Mouse (Mus musculus) liver, embryonic 15.5 days (tissue): ENCODE data around the gene Grap2. TPM values are rescaled to one million over a fixed set of nuclear protein-coding genes. Genes with fewer than 3 reads are reported as not detected.

Source experiments
- ATAC-seq: fragments of 200-750 bp; cut with Nextera tagmentation; 2 replicates; pipeline ENCODE4 v1.8.0; 2017; ENCODE audit warnings: moderate number of reproducible peaks, mild to moderate bottlenecking, moderate library complexity; ENCODE audit not compliant: insufficient read depth
- H3K27ac ChIP-seq: fragments of 300-500 bp; sonication (generic); replicated peaks from 2 replicates; pipeline ENCODE4 v1.5.1; 2015; ENCODE audit warnings: mild to moderate bottlenecking, inconsistent platforms
- H3K27me3 ChIP-seq: fragments of 300-500 bp; sonication (generic); 2 replicates; pipeline ENCODE4 v1.6.1; 2015; ENCODE audit warnings: mild to moderate bottlenecking, inconsistent platforms
- H3K36me3 ChIP-seq: fragments of 300-500 bp; sonication (generic); replicated peaks from 2 replicates; pipeline ENCODE4 v1.6.1; 2015; ENCODE audit warnings: moderate library complexity, mild to moderate bottlenecking, inconsistent platforms
- H3K4me1 ChIP-seq: fragments of 300-500 bp; sonication (generic); replicated peaks from 2 replicates; pipeline ENCODE4 v1.6.1; 2015; ENCODE audit warnings: inconsistent platforms
- H3K4me2 ChIP-seq: fragments of 300-500 bp; sonication (generic); 2 replicates; pipeline ENCODE4 v1.6.1; 2015; ENCODE audit warnings: moderate library complexity, mild to moderate bottlenecking, inconsistent platforms
- H3K4me3 ChIP-seq: fragments of 300-500 bp; sonication (generic); replicated peaks from 2 replicates; pipeline ENCODE4 v1.5.1; 2015; ENCODE audit warnings: mild to moderate bottlenecking, inconsistent platforms
- H3K9ac ChIP-seq: fragments of 300-500 bp; sonication (generic); 2 replicates; pipeline ENCODE4 v1.6.1; 2015; ENCODE audit warnings: moderate library complexity, mild to moderate bottlenecking, inconsistent platforms
- H3K9me3 ChIP-seq: fragments of 300-500 bp; sonication (generic); replicated peaks from 2 replicates; pipeline ENCODE4 v1.6.1; 2016; ENCODE audit warnings: inconsistent platforms
- WGBS: fragments of 180-500 bp; shearing (Covaris S2); methylation state at CpG from one replicate; pipeline ENCODE4 v1.1.7; 2015; ENCODE audit warnings: mixed read lengths; ENCODE audit not compliant: insufficient replicate concordance; 5-methylcytosine and 5-hydroxymethylcytosine counted together
- polyA plus RNA-seq: library from polyadenylated mRNA; unstranded; fragments of >200 nt; fragmentation: Nextera tagmentation; extraction: Ambion mirVana; gene quantifications from 2 replicates; pipeline ENCODE4 v1.2.1, GENCODE M21; 2015

Gene Grap2
- polyA plus RNA-seq, 1 experiment from 2014 or later = 23.3 TPM

DNA sequence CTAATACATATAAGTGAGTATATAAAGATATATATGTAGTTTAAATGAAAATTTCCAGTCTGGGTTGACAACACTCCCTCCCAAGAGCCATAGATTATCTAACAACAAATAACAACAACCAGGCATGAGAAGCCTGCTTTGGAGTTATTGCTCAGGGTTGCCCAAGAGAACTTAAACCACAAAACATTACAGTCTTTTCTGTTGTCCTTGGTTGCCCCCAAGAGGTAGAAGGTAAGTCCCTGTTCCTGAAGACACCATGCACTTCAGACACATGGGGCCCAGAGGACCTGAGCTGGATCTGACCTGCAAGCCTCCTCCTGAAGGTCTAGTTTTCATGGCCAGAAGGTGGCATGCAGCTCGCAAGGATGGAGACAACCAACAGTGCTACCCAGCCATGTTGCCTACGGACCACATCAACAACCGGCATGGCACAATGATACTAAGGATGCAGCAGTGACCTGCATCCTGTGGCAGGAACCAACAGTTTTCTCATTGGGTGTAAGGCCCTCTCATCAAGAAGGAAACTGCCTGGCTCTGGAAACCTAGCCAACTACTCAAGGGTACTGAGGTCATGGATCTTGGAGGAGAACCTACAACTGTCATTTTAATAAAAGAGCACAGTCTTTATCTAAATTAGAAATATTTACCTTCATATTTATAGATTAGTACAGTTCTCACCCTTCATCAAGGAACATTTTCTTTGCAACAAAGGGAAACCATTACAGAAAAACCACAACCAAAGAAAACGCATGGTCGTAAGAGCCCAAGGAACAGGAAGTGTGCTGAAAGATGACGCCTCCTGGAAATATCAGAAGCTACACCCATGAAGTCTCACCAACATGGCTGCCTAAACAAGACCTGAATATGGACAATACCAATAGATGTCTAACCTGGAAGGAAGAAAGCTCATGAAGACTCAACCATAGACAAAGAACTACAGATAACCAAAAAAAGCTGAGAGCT is 17.3 kb upstream of the Grap2 start:
- Histone ChIP-seq H3K4me1 (no peaks in the 10 kb centered on the region), H3K9me3 (no peaks in the 10 kb centered on the region), H3K36me3 (no peaks in the 10 kb centered on the region), H3K27ac (no peak overlapping the region), H3K4me2 (no peak overlapping the region), H3K4me3 (no peak overlapping the region), H3K27me3 (peaks cover 23% of the 10 kb centered on the region), H3K9ac (no peak overlapping the region)
- 59% methylated on average over 6 of the region's 6 CpGs for WGBS
- no peak for ATAC-seq

DNA sequence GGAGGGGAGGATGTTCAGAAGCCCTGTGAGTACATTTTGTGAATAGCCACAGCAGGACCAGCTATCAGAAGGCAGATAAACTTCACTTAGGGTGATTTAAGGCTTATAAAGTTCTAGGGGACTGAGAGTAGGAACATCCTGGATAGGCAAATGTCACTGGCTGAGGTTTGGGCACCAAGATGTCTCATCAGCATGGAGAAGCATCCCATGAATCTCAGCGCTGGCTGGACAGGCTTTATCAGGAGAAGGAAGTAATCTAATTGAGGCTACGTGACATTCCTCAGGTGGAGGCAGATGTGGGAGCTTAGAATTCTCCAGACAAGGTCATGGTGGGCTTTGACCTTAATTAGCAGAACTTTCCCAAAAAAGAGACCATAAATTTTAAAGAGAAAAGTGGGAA is 16.4 kb upstream of the Grap2 start:
- H3K9ac ChIP-seq = no peak overlapping the region
- no peaks in the 10 kb centered on the region for H3K9me3 ChIP-seq
- H3K27me3 ChIP-seq = peaks cover 31% of the 10 kb centered on the region
- WGBS = 60% methylated on average over 2 of the region's 2 CpGs
- no peak overlapping the region for H3K4me2 ChIP-seq
- H3K4me3 ChIP-seq = no peak overlapping the region
- no peaks in the 10 kb centered on the region for H3K36me3 ChIP-seq
- no peak for ATAC-seq
- no peaks in the 10 kb centered on the region for H3K4me1 ChIP-seq
- no peak overlapping the region for H3K27ac ChIP-seq

DNA sequence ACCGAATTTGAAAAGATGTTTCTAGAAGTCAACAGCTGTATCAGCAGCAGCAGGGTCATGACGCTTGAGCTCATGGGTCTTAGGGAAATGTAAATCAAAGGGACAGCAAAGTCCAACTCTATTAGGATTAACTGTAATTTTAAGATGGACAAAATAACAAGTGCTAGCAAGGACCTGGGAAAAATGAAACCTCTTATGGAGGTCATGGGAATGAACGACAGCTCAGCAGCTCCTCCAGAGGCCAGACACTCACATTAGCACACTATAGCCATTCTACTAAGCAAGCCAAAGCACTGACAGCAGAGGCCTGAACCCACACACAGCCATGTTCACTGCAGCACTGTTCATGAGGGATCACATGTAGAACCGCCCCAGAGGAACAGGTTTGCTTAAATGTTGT is 14.6 kb upstream of the Grap2 start:
- H3K27me3 ChIP-seq = peaks cover 36% of the 10 kb centered on the region
- no peaks in the 10 kb centered on the region for H3K9me3 ChIP-seq
- no peak for ATAC-seq
- no peak overlapping the region for H3K4me3 ChIP-seq
- H3K36me3 ChIP-seq = no peaks in the 10 kb centered on the region
- no peak overlapping the region for H3K4me2 ChIP-seq
- H3K27ac ChIP-seq = no peak overlapping the region
- no peak overlapping the region for H3K9ac ChIP-seq
- H3K4me1 ChIP-seq = no peaks in the 10 kb centered on the region
- 60% methylated on average over 4 of the region's 4 CpGs for WGBS

DNA sequence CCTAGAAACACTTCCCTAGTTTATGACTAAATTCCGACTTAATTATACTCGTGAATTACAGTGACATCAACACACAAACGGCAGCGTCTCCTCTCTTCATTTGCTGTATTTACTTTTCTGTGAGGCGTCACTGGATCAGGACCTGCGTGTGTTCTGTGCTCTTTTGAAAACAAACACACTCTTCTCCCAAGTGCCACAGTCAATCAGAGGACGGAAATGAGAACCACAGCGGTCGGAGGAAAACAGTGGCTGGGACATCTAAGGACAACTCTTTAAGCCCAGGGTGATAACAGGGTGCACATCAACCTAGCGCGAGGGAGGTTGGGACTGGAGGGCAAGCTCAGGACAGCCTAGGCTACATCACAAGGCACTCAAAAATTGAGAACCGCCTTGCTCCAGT is 12.9 kb upstream of the Grap2 start:
- Histone ChIP-seq H3K4me3 (no peak overlapping the region), H3K9ac (no peak overlapping the region), H3K4me2 (no peak overlapping the region), H3K27ac (no peak overlapping the region), H3K27me3 (peaks cover 43% of the 10 kb centered on the region), H3K9me3 (no peaks in the 10 kb centered on the region), H3K4me1 (no peaks in the 10 kb centered on the region), H3K36me3 (no peaks in the 10 kb centered on the region)
- ATAC-seq = no peak
- WGBS = 38% methylated on average over 12 of the region's 12 CpGs

DNA sequence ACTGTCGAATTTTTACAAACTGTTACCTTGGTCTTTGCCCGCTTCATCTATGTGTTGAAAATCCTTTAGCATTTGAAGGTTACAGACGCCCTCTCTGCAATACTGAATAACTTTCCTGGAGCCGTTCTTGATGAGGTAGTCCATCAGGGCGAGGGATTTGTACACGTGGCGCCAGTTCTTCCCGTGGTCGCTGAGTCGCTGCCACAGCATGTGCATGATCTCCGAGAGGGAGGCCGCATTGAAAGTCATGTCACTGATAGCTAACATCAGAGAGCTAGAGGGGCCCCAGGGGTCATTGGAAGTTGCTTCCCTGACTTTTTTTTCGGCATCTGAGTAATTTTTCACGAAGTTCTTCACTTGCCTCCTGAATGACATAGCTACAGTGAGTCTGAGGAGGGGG is 12.4 kb upstream of the Grap2 start:
- Histone ChIP-seq H3K4me1 (no peaks in the 10 kb centered on the region), H3K4me3 (no peak overlapping the region), H3K27me3 (peaks cover 47% of the 10 kb centered on the region), H3K4me2 (no peak overlapping the region), H3K36me3 (no peaks in the 10 kb centered on the region), H3K9ac (no peak overlapping the region), H3K27ac (no peak overlapping the region), H3K9me3 (no peaks in the 10 kb centered on the region)
- no peak for ATAC-seq
- WGBS = 27% methylated on average over 14 of the region's 14 CpGs

DNA sequence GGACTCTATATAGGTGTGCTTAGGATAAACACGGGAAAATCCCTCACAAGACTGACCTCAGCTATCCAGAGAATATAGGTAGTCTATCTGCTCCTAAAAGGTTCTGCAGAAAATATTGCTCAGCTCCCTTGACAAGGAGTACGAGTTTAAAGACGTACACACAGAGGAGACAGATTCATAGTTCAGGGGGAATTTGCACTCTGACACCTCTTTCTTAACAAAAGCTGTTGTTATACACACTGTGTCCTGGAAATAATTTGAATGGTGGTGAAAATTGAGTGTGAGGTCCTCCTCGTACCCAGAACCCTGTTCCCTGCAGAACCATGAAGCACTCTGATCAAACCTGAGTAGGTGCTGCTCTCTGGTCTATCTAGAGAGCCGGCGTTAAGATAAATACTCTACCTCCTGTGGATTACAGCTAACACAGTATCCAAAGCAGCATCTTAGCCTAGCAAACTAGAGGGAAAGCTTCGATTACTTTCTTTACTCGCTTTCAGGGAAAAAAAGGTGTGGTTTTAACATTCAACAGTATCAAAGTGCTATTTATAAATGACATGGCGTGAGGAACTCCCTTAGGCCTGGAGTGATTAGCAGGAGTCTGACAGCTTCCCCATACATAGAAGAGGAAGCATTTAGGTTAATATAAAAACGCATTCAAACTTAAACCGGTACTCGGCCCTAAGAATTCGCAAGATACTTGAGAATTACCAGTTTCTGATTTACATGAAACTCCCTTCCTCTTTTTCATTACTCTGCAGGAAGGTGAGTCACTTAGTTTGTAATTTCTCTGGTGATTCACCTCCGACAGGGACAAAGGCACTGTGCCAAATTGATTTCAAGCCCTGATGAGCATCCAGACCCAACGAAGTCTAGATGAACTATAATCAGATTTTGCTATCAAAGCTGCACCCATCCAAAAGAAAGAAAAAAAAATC is 11.5 kb upstream of the Grap2 start:
- Histone ChIP-seq H3K9ac (no peak overlapping the region), H3K27ac (no peak overlapping the region), H3K36me3 (no peaks in the 10 kb centered on the region), H3K4me1 (no peaks in the 10 kb centered on the region), H3K4me3 (no peak overlapping the region), H3K9me3 (no peaks in the 10 kb centered on the region), H3K27me3 (peaks cover 52% of the 10 kb centered on the region), H3K4me2 (no peak overlapping the region)
- 36% methylated on average over 15 of the region's 15 CpGs for WGBS
- no peak for ATAC-seq

DNA sequence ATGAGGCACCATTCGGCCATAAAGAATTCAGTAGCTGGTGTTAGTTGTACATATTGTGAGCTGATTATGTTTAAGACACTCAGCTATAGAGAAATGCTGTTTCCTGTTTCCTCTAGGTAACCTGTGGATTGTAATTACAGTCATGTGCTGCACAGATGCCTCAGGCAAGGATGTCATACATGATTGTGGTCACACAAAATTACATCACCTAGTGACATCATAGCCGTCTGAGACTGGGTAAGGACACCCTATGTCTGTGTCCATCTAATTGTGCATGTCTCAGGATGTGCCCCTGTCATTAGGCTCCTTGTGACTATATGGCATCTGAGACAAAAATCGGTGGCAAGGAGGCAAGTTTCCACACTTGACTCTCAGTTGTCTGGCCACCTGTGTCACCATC is 9.9 kb upstream of the Grap2 start:
- WGBS = 52% methylated on average over 3 of the region's 3 CpGs
- H3K4me2 ChIP-seq = no peak overlapping the region
- no peak overlapping the region for H3K4me3 ChIP-seq
- no peak for ATAC-seq
- H3K4me1 ChIP-seq = no peaks in the 10 kb centered on the region
- H3K36me3 ChIP-seq = no peaks in the 10 kb centered on the region
- no peak overlapping the region for H3K27ac ChIP-seq
- H3K27me3 ChIP-seq = peaks cover 60% of the 10 kb centered on the region
- H3K9me3 ChIP-seq = no peaks in the 10 kb centered on the region
- H3K9ac ChIP-seq = no peak overlapping the region

DNA sequence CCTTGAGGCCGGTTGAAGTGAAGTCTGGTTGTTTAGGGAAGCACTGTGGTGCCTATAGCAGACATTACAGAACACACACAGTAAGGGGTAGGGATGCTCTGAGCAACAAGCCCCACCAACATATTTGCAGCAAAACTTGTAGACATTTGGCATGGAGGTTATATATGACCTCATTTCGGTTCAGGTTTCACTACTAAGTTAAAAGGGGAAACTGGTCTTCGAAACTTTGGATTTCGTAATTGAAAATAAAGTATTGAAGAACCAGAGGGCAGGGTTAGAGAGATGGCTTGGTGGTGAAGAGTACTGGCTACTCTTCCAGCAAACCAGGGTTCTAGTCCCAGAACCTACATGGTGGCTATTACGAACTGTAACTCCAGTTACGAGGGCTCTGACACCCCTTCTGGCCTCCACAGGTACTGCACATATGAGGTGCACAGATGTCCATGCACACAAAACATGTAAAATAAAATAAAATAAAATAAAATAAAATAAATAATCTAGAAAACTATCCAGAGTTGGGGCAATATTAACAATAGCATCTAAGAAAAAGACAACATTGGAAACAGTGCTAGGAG is 8.7 kb upstream of the Grap2 start:
- Histone ChIP-seq H3K9ac (no peak overlapping the region), H3K36me3 (no peaks in the 10 kb centered on the region), H3K9me3 (no peaks in the 10 kb centered on the region), H3K4me1 (no peaks in the 10 kb centered on the region), H3K4me3 (no peak overlapping the region), H3K27me3 (peaks cover 67% of the 10 kb centered on the region), H3K4me2 (no peak overlapping the region), H3K27ac (no peak overlapping the region)
- no peak for ATAC-seq
- WGBS = 69% methylated on average over 6 of the region's 6 CpGs

DNA sequence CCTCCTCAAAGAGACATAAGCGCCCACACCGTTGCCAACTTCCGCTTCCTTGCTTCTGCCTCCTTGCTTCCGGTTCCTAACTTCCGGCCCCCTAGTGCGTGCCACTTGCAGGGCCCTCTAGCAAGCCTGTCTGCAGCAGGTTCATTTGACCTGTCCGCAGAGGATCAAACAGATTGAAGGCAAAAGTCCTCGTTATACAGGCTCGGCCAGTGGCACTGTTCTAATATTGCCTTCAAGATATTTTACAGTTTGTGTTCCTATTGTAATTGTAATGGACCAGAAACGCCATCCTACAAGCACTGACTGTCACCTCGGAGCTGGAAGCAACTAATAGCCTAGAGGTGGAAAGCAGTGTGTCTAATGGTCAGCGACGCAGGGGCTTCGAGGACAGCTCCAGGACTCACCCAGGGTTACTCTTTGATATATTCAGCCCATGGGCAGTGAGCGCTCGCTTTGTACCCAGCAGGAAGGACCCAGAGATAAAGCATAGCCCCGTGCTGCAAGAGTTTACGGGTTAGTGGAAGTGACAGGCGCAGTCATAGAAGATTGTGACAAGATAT is 7.2 kb upstream of the Grap2 start, which contains the start of gene Enthd1:
Enthd1 (minus strand) TSS at position 51 of the 560 bp plus-strand sequence.
- H3K36me3 ChIP-seq = no peaks in the 10 kb centered on the region
- no peak for ATAC-seq
- H3K4me3 ChIP-seq = no peak within 1 kb of the TSS
- 56% methylated on average over 19 of the region's 19 CpGs for WGBS
- H3K9me3 ChIP-seq = no peaks in the 10 kb centered on the region
- H3K4me2 ChIP-seq = no peak within 1 kb of the TSS
- H3K9ac ChIP-seq = no peak within 1 kb of the TSS
- no peaks in the 10 kb centered on the region for H3K4me1 ChIP-seq
- peaks cover 65% of the 10 kb centered on the region for H3K27me3 ChIP-seq
- H3K27ac ChIP-seq = no peak within 1 kb of the TSS

DNA sequence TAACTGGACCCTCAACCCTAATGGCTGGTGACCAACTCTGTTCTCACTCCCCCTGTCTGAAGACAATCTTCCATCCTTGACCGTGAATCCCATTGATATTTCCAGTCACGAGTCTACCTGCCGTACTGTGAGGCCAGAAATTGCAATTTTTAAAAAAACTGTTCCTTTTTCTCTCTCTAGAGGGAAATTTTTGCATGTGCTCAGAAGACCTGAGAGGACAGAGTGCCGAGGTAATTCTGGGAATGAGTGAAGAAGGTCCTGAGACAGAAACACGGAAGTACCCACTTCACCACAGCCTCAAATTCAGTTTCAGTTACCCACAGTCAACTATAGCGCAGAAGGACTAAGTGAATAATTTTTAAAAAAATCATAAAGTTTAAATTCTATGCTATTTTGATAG is 5.7 kb upstream of the Grap2 start:
- H3K27me3 ChIP-seq = peaks cover 63% of the 10 kb centered on the region
- no peaks in the 10 kb centered on the region for H3K4me1 ChIP-seq
- no peak overlapping the region for H3K9ac ChIP-seq
- no peaks in the 10 kb centered on the region for H3K36me3 ChIP-seq
- H3K4me3 ChIP-seq = no peak overlapping the region
- 74% methylated on average over 6 of the region's 6 CpGs for WGBS
- no peak for ATAC-seq
- no peaks in the 10 kb centered on the region for H3K9me3 ChIP-seq
- H3K27ac ChIP-seq = no peak overlapping the region
- H3K4me2 ChIP-seq = no peak overlapping the region
